Comparison of ENCODE assay signal across 10 mouse cellular contexts in the genomic region with DNA sequence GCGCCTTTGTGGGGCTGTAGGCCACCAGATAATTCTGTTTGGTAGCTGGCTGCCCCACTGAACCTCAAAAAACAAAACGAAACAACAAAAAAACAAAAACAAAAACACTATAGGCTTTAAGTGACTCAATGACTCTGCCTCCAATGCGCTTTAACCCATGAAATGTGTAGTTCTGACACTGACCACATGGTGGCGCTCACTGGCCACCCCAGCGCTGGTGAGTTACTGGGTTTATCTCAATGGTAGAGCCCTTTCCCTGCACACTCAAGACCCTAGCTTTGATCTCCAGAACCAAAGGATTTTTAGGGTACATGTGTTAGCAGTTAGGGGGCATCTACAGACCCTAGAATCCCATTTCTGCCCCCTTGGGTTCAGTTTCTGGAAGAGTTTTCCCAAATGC. TPM values are rescaled to one million over a fixed set of nuclear protein-coding genes. Genes with fewer than 3 reads are reported as not detected.
DNase-seq lines count a peak whose midpoint lies in the region; ATAC-seq lines count a peak whose summit lies in the region.
"Had no signal": no experiment of that assay in that cellular context is flagged by ENCODE, and none has a peak within 500 bp of the region (broad histone marks: within the 10 kb centered on the region; RNA-seq: fewer than 3 reads in every experiment).

No protein-coding gene starts in this region.

- no peak overlapping the region for H3K4me3 ChIP-seq in midbrain, embryonic 10.5 days
- no peak overlapping the region for H3K4me3 ChIP-seq in midbrain, embryonic 15.5 days
- H3K4me3 ChIP-seq: heart, embryonic 15.5 days had no signal

- no peak overlapping the region for H3K27ac ChIP-seq in midbrain, embryonic 10.5 days (replicated peaks)
- no peak overlapping the region for H3K27ac ChIP-seq in midbrain, embryonic 15.5 days
- H3K27ac ChIP-seq: heart, embryonic 15.5 days had no signal

- H3K4me1 ChIP-seq in midbrain, embryonic 10.5 days, result no peaks in the 10 kb centered on the region
- no peaks in the 10 kb centered on the region for H3K4me1 ChIP-seq in midbrain, embryonic 15.5 days
- H3K4me1 ChIP-seq: heart, embryonic 15.5 days had no signal

- WGBS in midbrain, embryonic 10.5 days, result 18% methylated on average over 5 of the region's 5 CpGs
- WGBS in midbrain, embryonic 15.5 days, result 16% methylated on average over 5 of the region's 5 CpGs

- no peak overlapping the region for H3K4me2 ChIP-seq in midbrain, embryonic 15.5 days
- H3K4me2 ChIP-seq: heart, embryonic 15.5 days had no signal

- H3K9me3 ChIP-seq in midbrain, embryonic 10.5 days (replicated peaks), result no peaks in the 10 kb centered on the region
- H3K9me3 ChIP-seq in midbrain, embryonic 15.5 days, result no peaks in the 10 kb centered on the region
- H3K9me3 ChIP-seq: heart, embryonic 15.5 days had no signal

- DNase-seq in adrenal gland, adult 18-20 months (ENCODE audit: low spot score in 2 of 2), result peak; percentile 33 to 36
- no peak for DNase-seq in adrenal gland, postnatal 4 days (ENCODE audit: low spot score in 2 of 2)
- peak; percentile 59 for DNase-seq in midbrain, embryonic 10.5 days (ENCODE audit: low spot score)
- peak; percentile 59 for DNase-seq in cerebellum, adult 11 months
- peak; percentile 22 for DNase-seq in retina, adult 2 months (ENCODE audit: low read depth, low spot score)
- no peak for DNase-seq in lung, postnatal 10 days

- no peak overlapping the region for H3K9ac ChIP-seq in midbrain, embryonic 15.5 days
- H3K9ac ChIP-seq: heart, embryonic 15.5 days had no signal

- no peaks in the 10 kb centered on the region for H3K36me3 ChIP-seq in midbrain, embryonic 10.5 days
- H3K36me3 ChIP-seq in midbrain, embryonic 15.5 days (replicated peaks), result no peaks in the 10 kb centered on the region; the same call in 1 of the 2 replicates
- H3K36me3 ChIP-seq: heart, embryonic 15.5 days had no signal

- no peaks in the 10 kb centered on the region for H3K27me3 ChIP-seq in midbrain, embryonic 10.5 days (ENCODE audit: low read depth, poor library complexity, severe bottlenecking)
- no peaks in the 10 kb centered on the region; the same call in 1 of the 2 replicates for H3K27me3 ChIP-seq in midbrain, embryonic 15.5 days (replicated peaks)
- H3K27me3 ChIP-seq: heart, embryonic 15.5 days had no signal

- no peak for ATAC-seq in midbrain, embryonic 15.5 days (replicated peaks)
- ATAC-seq in frontal cortex, adult (ENCODE audit: low TSS enrichment), result peak; percentile 67; the same call in 1 of the 2 replicates

RNA-seq across cellular contexts. Expression of gene Oas1d, which starts 39.6 kb away (rescaled TPM):
- not detected for total RNA-seq in adrenal gland, adult 18-20 months (2021)
- not detected for total RNA-seq in adrenal gland, postnatal 4 days (2021)
- polyA plus RNA-seq in midbrain, embryonic 10.5 days (2016; fragmentation: Nextera tagmentation; extraction: Ambion mirVana), result not detected in 2 replicates
- polyA plus RNA-seq in midbrain, embryonic 15.5 days (2015; fragmentation: Nextera tagmentation; extraction: Ambion mirVana), result 0.10 and 0.13 TPM in 2 replicates
- polyA plus RNA-seq: heart, embryonic 15.5 days; lung, embryonic 16.5 days had no signal

RNA-seq across cellular contexts. Expression of gene Oas1a, which starts 46.7 kb away (rescaled TPM):
- total RNA-seq in adrenal gland, adult 18-20 months (2021), result 1 to 10 TPM; 2.4 to 2.8 TPM
- 1 to 10 TPM; 1.1 to 1.2 TPM for total RNA-seq in adrenal gland, postnatal 4 days (2021)
- 0.36 and 0.76 TPM in 2 replicates for polyA plus RNA-seq in midbrain, embryonic 10.5 days (2016; fragmentation: Nextera tagmentation; extraction: Ambion mirVana)
- polyA plus RNA-seq in midbrain, embryonic 15.5 days (2015; fragmentation: Nextera tagmentation; extraction: Ambion mirVana), result 0.92 and 1.3 TPM in 2 replicates

RNA-seq across cellular contexts. Expression of gene Rph3a, which starts 55.9 kb away (rescaled TPM):
- 1 to 10 TPM; 3.3 to 3.6 TPM for total RNA-seq in adrenal gland, adult 18-20 months (2021)
- 1 to 10 TPM; 4.3 to 6.9 TPM for total RNA-seq in adrenal gland, postnatal 4 days (2021)
- polyA plus RNA-seq in midbrain, embryonic 10.5 days (2016; fragmentation: Nextera tagmentation; extraction: Ambion mirVana), result 0.10 and 0.47 TPM in 2 replicates
- polyA plus RNA-seq in midbrain, embryonic 15.5 days (2015; fragmentation: Nextera tagmentation; extraction: Ambion mirVana), result 27.9 and 30.7 TPM in 2 replicates
- polyA plus RNA-seq: heart, embryonic 15.5 days had no signal

Comparison
In these comparisons a context has a peak if more than half of its experiments do, and no peak if none do; other contexts are left out.
1. DNase-seq: peak in adrenal gland, adult 18-20 months (2 of 2), midbrain, embryonic 10.5 days (single experiment), cerebellum, adult 11 months (single experiment) and retina, adult 2 months (single experiment); none in adrenal gland, postnatal 4 days (0 of 2) and lung, postnatal 10 days (single experiment).